Mouse (Mus musculus): Measurements from ENCODE around the gene Tmem253. TPM values are rescaled to one million over a fixed set of nuclear protein-coding genes. Genes with fewer than 3 reads are reported as not detected.

Tmem253 gene
- polyA plus RNA-seq, 1 experiment from 2014 or later, result 0.21 TPM

DNA sequence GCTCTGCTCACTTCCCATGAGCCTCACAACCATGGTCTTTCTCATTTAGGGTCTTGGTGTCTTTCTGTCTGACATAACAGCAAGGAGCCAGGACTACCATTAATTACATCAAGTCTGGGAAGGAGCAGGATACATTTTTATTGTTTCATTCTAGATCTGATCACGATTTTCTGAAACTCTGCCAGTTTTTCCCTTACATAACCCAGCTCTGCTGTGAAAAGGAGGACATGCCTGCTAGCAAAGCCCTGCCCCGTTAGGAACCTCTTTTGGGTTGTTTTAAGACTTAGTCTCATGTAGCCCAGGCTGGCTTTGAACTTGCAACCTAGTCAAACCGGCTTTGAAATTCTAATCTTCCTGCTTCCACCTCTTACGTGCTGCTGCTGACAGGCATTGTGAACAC is 44.5 kb downstream of the Tmem253 start:
- no peaks in the 10 kb centered on the region for H3K27me3 ChIP-seq (ENCODE audit: control insufficient read depth, insufficient read depth, low read depth, low read length)
- H3K9ac ChIP-seq (ENCODE audit: low read length), result no peak overlapping the region
- no peak for ATAC-seq (ENCODE audit: low read depth)
- H3K9me3 ChIP-seq (ENCODE audit: control insufficient read depth, low read length), result no peaks in the 10 kb centered on the region
- H3K4me2 ChIP-seq (ENCODE audit: low read depth, low read length), result no peak overlapping the region
- no peaks in the 10 kb centered on the region for H3K4me1 ChIP-seq (replicated peaks; ENCODE audit: control insufficient read depth, insufficient read depth, low read length)
- no peaks in the 10 kb centered on the region for H3K36me3 ChIP-seq (ENCODE audit: control insufficient read depth, insufficient read depth, low read length)
- 46% methylated on average over 4 of the region's 4 CpGs for WGBS
- H3K4me3 ChIP-seq (ENCODE audit: low read length), result no peak overlapping the region
- no peak overlapping the region for H3K27ac ChIP-seq (ENCODE audit: low read length)

DNA sequence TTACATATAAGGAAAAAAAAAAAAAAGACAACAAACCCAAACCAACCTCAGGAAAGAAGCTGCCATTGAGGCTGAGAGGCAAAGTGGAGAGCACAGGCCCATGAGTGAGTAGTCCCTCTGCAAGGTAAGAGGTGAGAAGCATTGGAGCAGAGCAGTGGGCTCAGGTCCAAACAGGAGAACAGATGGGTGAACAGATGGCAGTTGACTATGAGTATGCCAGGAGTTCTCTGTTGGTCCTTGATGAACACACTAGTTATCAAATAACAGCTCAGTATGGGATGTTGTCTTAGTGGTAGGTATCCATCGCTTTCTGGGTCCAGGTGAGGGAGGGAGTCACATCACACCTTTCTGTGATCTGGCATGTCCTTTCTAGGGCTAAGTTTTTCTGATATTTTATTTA is 45.3 kb downstream of the Tmem253 start:
- no peak overlapping the region for H3K27ac ChIP-seq (ENCODE audit: low read length)
- WGBS, result 81% methylated on average over 1 of the region's 1 CpGs

DNA sequence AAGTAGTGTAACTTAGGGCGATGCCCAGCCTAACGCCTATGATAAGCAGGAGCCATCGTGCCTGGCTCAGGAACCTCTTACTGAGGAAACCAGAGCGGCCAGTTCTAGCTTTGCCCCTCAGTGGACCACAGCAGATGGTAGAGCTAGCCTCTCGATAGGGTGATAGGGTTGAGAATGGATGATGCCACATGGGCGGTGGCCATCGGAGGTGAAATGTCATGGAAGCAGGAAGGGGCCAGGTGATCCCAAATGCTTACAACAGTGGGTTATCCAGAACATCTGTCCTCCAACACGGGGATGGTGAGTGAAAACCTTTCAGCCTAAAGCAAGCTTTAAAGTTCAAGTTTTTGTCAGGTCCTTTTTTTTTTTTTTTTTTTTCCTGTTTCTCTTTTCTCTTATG is 46.3 kb downstream of the Tmem253 start:
- Histone ChIP-seq H3K4me2 (ENCODE audit: low read depth, low read length) (no peak overlapping the region), H3K9ac (ENCODE audit: low read length) (no peak overlapping the region), H3K36me3 (ENCODE audit: control insufficient read depth, insufficient read depth, low read length) (no peaks in the 10 kb centered on the region), H3K27ac (ENCODE audit: low read length) (no peak overlapping the region), H3K4me3 (ENCODE audit: low read length) (no peak overlapping the region), H3K27me3 (ENCODE audit: control insufficient read depth, insufficient read depth, low read depth, low read length) (no peaks in the 10 kb centered on the region), H3K4me1 (replicated peaks; ENCODE audit: control insufficient read depth, insufficient read depth, low read length) (no peaks in the 10 kb centered on the region), H3K9me3 (ENCODE audit: control insufficient read depth, low read length) (no peaks in the 10 kb centered on the region)
- 81% methylated on average over 8 of the region's 8 CpGs for WGBS
- no peak for ATAC-seq (ENCODE audit: low read depth)

More for the DNA sequence above, 45.3 kb downstream of the Tmem253 start:
- H3K27me3 ChIP-seq (ENCODE audit: control insufficient read depth, insufficient read depth, low read depth, low read length), result no peaks in the 10 kb centered on the region
- H3K4me1 ChIP-seq (replicated peaks; ENCODE audit: control insufficient read depth, insufficient read depth, low read length), result no peaks in the 10 kb centered on the region
- no peaks in the 10 kb centered on the region for H3K36me3 ChIP-seq (ENCODE audit: control insufficient read depth, insufficient read depth, low read length)
- no peak overlapping the region for H3K9ac ChIP-seq (ENCODE audit: low read length)
- ATAC-seq (ENCODE audit: low read depth), result no peak
- no peak overlapping the region for H3K4me3 ChIP-seq (ENCODE audit: low read length)
- H3K4me2 ChIP-seq (ENCODE audit: low read depth, low read length), result no peak overlapping the region
- H3K9me3 ChIP-seq (ENCODE audit: control insufficient read depth, low read length), result no peaks in the 10 kb centered on the region

DNA sequence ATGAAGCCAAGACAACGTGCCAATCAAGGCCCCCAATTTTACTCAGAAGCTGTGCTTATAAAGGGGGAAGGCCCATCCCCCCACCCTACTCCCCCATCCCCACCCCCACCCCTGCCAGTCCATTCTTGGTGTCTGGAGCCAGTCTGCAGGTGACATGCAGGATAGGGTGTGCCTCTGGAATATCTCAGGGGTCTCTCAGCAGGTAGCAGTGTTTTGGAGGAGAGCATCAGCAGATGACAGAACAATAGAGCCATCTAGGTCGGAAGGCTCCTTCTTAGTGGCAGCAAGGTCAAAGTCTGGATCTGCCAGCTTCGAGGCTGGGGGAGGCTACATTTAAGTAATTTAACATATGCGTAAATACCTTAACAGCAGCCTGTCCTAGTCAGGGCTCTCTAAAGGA is 50.7 kb downstream of the Tmem253 start:
- H3K36me3 ChIP-seq (ENCODE audit: control insufficient read depth, insufficient read depth, low read length), result peaks cover 4% of the 10 kb centered on the region
- H3K9ac ChIP-seq (ENCODE audit: low read length), result no peak overlapping the region
- no peak overlapping the region for H3K4me2 ChIP-seq (ENCODE audit: low read depth, low read length)
- no peak for ATAC-seq (ENCODE audit: low read depth)
- no peak overlapping the region for H3K27ac ChIP-seq (ENCODE audit: low read length)
- no peak overlapping the region for H3K4me3 ChIP-seq (ENCODE audit: low read length)
- H3K27me3 ChIP-seq (ENCODE audit: control insufficient read depth, insufficient read depth, low read depth, low read length), result no peaks in the 10 kb centered on the region
- no peaks in the 10 kb centered on the region for H3K4me1 ChIP-seq (replicated peaks; ENCODE audit: control insufficient read depth, insufficient read depth, low read length)
- H3K9me3 ChIP-seq (ENCODE audit: control insufficient read depth, low read length), result no peaks in the 10 kb centered on the region
- 49% methylated on average over 4 of the region's 4 CpGs for WGBS

Other genes with a start within 250 kb of the Tmem253 start
- gene Ang4, start 242.1 kb upstream of the Tmem253 start, polyA plus RNA-seq (2015; fragmentation: Nextera tagmentation; extraction: Ambion mirVana), result not detected in 2 replicates
- not detected in 2 replicates for gene AY358078, start 215.6 kb upstream of the Tmem253 start, polyA plus RNA-seq (2015; fragmentation: Nextera tagmentation; extraction: Ambion mirVana)
- gene Ear6, start 162.0 kb upstream of the Tmem253 start, polyA plus RNA-seq (2015; fragmentation: Nextera tagmentation; extraction: Ambion mirVana), result not detected in 2 replicates
- 33.5 and 40.4 TPM in 2 replicates for gene Mettl17, start 130.8 kb upstream of the Tmem253 start, polyA plus RNA-seq (2015; fragmentation: Nextera tagmentation; extraction: Ambion mirVana)
- 0.25 and 0.43 TPM in 2 replicates for gene Slc39a2, start 122.8 kb upstream of the Tmem253 start, polyA plus RNA-seq (2015; fragmentation: Nextera tagmentation; extraction: Ambion mirVana)
- gene Ndrg2, start 101.5 kb upstream of the Tmem253 start, polyA plus RNA-seq (2015; fragmentation: Nextera tagmentation; extraction: Ambion mirVana), result 93.3 and 109 TPM in 2 replicates
- gene Tppp2, start 97.2 kb upstream of the Tmem253 start, polyA plus RNA-seq (2015; fragmentation: Nextera tagmentation; extraction: Ambion mirVana), result not detected in 2 replicates
- gene Rnase13, start 92.9 kb upstream of the Tmem253 start, polyA plus RNA-seq (2015; fragmentation: Nextera tagmentation; extraction: Ambion mirVana), result not detected in 2 replicates
- 95.0 and 98.4 TPM in 2 replicates for gene Arhgef40, start 30.9 kb upstream of the Tmem253 start, polyA plus RNA-seq (2015; fragmentation: Nextera tagmentation; extraction: Ambion mirVana)
- gene Zfp219, start 5.1 kb downstream of the Tmem253 start, polyA plus RNA-seq (2015; fragmentation: Nextera tagmentation; extraction: Ambion mirVana), result 20.1 and 20.8 TPM in 2 replicates
- gene Olfr221, start 26.8 kb downstream of the Tmem253 start, polyA plus RNA-seq (2015; fragmentation: Nextera tagmentation; extraction: Ambion mirVana), result not detected in 2 replicates
- gene Hnrnpc, start 88.4 kb downstream of the Tmem253 start, polyA plus RNA-seq (2015; fragmentation: Nextera tagmentation; extraction: Ambion mirVana), result 603 and 612 TPM in 2 replicates
- 57.8 and 59.1 TPM in 2 replicates for gene Rpgrip1, start 95.0 kb downstream of the Tmem253 start, polyA plus RNA-seq (2015; fragmentation: Nextera tagmentation; extraction: Ambion mirVana)
- 51.8 and 55.8 TPM in 2 replicates for gene Supt16, start 181.8 kb downstream of the Tmem253 start, polyA plus RNA-seq (2015; fragmentation: Nextera tagmentation; extraction: Ambion mirVana)
- gene Chd8, start 242.1 kb downstream of the Tmem253 start, polyA plus RNA-seq (2015; fragmentation: Nextera tagmentation; extraction: Ambion mirVana), result 32.6 and 33.8 TPM in 2 replicates